In genomic region chr1:167246976-167247375, GRCm38 (mm10) we compare ENCODE assay signal across 8 mouse cellular contexts. TPM values are rescaled to one million over a fixed set of nuclear protein-coding genes. Genes with fewer than 3 reads are reported as not detected.
DNase-seq lines count a peak whose midpoint lies in the region; ATAC-seq and TF ChIP-seq lines count a peak whose summit lies in the region.

No protein-coding gene starts in this region.

- peak; percentile 58 to 67 for DNase-seq in right cerebral cortex, postnatal 10 days (ENCODE audit: low spot score in 2 of 2)
- no peak for DNase-seq in right cerebral cortex, postnatal 25 days
- DNase-seq in adrenal gland, postnatal 25 days = peak; percentile 80
- peak; percentile 60 for DNase-seq in lung, adult 2 months
- peak; percentile 20 for DNase-seq in testis, postnatal 14 days (ENCODE audit: low spot score)
- DNase-seq in hindbrain, embryonic 10.5 days (ENCODE audit: low spot score) = no peak
- no peak for DNase-seq in forebrain, postnatal 0 days

- no peak overlapping the region for H3K4me3 ChIP-seq in heart, embryonic 15.5 days
- H3K4me3 ChIP-seq in lung, adult 2 months (replicated peaks; ENCODE audit: extremely low read depth, low read depth, low read length) = no peak overlapping the region
- no peak overlapping the region for H3K4me3 ChIP-seq in hindbrain, embryonic 10.5 days
- H3K4me3 ChIP-seq in forebrain, postnatal 0 days (ENCODE audit: low read depth, low read length) = no peak overlapping the region

- TF ChIP-seq POLR2A in lung, adult 2 months (IDR thresholded peaks at IDR 0.05; ENCODE audit: borderline replicate concordance, extremely low read depth, low read depth, low read length) = no peak

- peaks cover 41% of the 10 kb centered on the region for H3K4me1 ChIP-seq in heart, embryonic 15.5 days (replicated peaks)
- peaks cover 6% of the 10 kb centered on the region for H3K4me1 ChIP-seq in lung, adult 2 months (ENCODE audit: control insufficient read depth, insufficient read depth, low read length)
- H3K4me1 ChIP-seq in hindbrain, embryonic 10.5 days (replicated peaks) = peaks cover 62% of the 10 kb centered on the region
- H3K4me1 ChIP-seq in forebrain, postnatal 0 days (ENCODE audit: insufficient read depth) = peaks cover 5% of the 10 kb centered on the region; the same call in 1 of the 2 replicates

- WGBS in heart, embryonic 15.5 days = 41% methylated on average over 8 of the region's 8 CpGs
- WGBS in lung, adult 2 months = 13% methylated on average over 8 of the region's 8 CpGs
- 87% methylated on average over 8 of the region's 8 CpGs for WGBS in hindbrain, embryonic 10.5 days
- 34% methylated on average over 8 of the region's 8 CpGs for WGBS in forebrain, postnatal 0 days

- no peak for TF ChIP-seq CTCF in lung, adult 2 months (IDR thresholded peaks at IDR 0.05; ENCODE audit: insufficient read depth, low read length)
- no peak for TF ChIP-seq CTCF in forebrain, postnatal 0 days (IDR thresholded peaks at IDR 0.05; ENCODE audit: low read depth)

- H3K27ac ChIP-seq in heart, embryonic 15.5 days = 0 out of 2 replicates have a peak overlapping the region, but pooled peaks have one; percentile 28
- H3K27ac ChIP-seq in hindbrain, embryonic 10.5 days = no peak overlapping the region
- no peak overlapping the region for H3K27ac ChIP-seq in forebrain, postnatal 0 days (ENCODE audit: low read depth, low read length)

- no peak for ATAC-seq in heart, embryonic 15.5 days (replicated peaks; ENCODE audit: insufficient number of reproducible peaks, insufficient read depth, low FRiP score, low read depth)
- no peak for ATAC-seq in forebrain, postnatal 0 days

- no peaks in the 10 kb centered on the region for H3K36me3 ChIP-seq in heart, embryonic 15.5 days
- H3K36me3 ChIP-seq in hindbrain, embryonic 10.5 days = no peaks in the 10 kb centered on the region
- no peaks in the 10 kb centered on the region for H3K36me3 ChIP-seq in forebrain, postnatal 0 days (ENCODE audit: insufficient read depth)

- H3K27me3 ChIP-seq in heart, embryonic 15.5 days = no peaks in the 10 kb centered on the region
- H3K27me3 ChIP-seq in hindbrain, embryonic 10.5 days (ENCODE audit: insufficient read depth, poor library complexity, severe bottlenecking) = no peaks in the 10 kb centered on the region
- H3K27me3 ChIP-seq in forebrain, postnatal 0 days (ENCODE audit: insufficient read depth, low read length) = no peaks in the 10 kb centered on the region

- no peaks in the 10 kb centered on the region for H3K9me3 ChIP-seq in heart, embryonic 15.5 days (replicated peaks)
- no peaks in the 10 kb centered on the region for H3K9me3 ChIP-seq in hindbrain, embryonic 10.5 days
- no peaks in the 10 kb centered on the region for H3K9me3 ChIP-seq in forebrain, postnatal 0 days (ENCODE audit: low read length)

- H3K4me2 ChIP-seq in heart, embryonic 15.5 days = no peak overlapping the region
- H3K4me2 ChIP-seq in forebrain, postnatal 0 days (ENCODE audit: low read depth) = no peak overlapping the region

- H3K9ac ChIP-seq in heart, embryonic 15.5 days = no peak overlapping the region
- no peak overlapping the region for H3K9ac ChIP-seq in forebrain, postnatal 0 days

RNA-seq across cellular contexts. Expression of gene Uck2, which starts 38.1 kb away (rescaled TPM):
- 47.5 and 53.1 TPM in 2 replicates for total RNA-seq in adrenal gland, postnatal 25 days (2021)
- polyA plus RNA-seq in heart, embryonic 15.5 days (2015; fragmentation: Nextera tagmentation; extraction: Ambion mirVana) = 42.3 and 57.7 TPM in 2 replicates
- polyA plus RNA-seq in lung, adult 2 months (2012; rRNA removed) = 12.6 and 17.4 TPM in 2 replicates
- 113 and 125 TPM in 2 replicates for polyA plus RNA-seq in hindbrain, embryonic 10.5 days (2016; fragmentation: Nextera tagmentation; extraction: Ambion mirVana)
- 80.7 and 82.2 TPM in 2 replicates for total RNA-seq in forebrain, postnatal 0 days (2014; rRNA removed)
- polyA plus RNA-seq in forebrain, postnatal 0 days (2015; fragmentation: Nextera tagmentation; extraction: Ambion mirVana) = 48.2 and 59.3 TPM in 2 replicates

Comparison
In these comparisons a context has a peak if more than half of its experiments do, and no peak if none do; other contexts are left out.
1. DNase-seq: peak in right cerebral cortex, postnatal 10 days (2 of 2), adrenal gland, postnatal 25 days (single experiment), lung, adult 2 months (single experiment) and testis, postnatal 14 days (single experiment); none in right cerebral cortex, postnatal 25 days (single experiment), hindbrain, embryonic 10.5 days (single experiment) and forebrain, postnatal 0 days (single experiment).